Mouse (Mus musculus): ENCODE results near the gene Ryr1.

Gene Ryr1

GRCm38 (mm10) chr7:29124970-29125369, at the start of gene Ryr1:
Ryr1 (minus strand) TSS chr7:29125179.
- peak; percentile 92 for DNase-seq (ENCODE audit: low read depth, low spot score)

- DNase-seq (ENCODE audit: low read depth, low spot score) = no peak
These were observed 47.5 kb upstream of the Ryr1 start for GRCm38 (mm10) chr7:29172390-29173016.

GRCm38 (mm10) chr7:29171562-29172097, 46.7 kb upstream of the Ryr1 start:
- DNase-seq (ENCODE audit: low read depth, low spot score) = no peak

GRCm38 (mm10) chr7:29170755-29171561, 46.0 kb upstream of the Ryr1 start:
- DNase-seq (ENCODE audit: low read depth, low spot score) = no peak

- DNase-seq (ENCODE audit: low read depth, low spot score) = peak; percentile 71
These were observed 45.2 kb upstream of the Ryr1 start, which contains the start of the genes Ggn and Spred3 for GRCm38 (mm10) chr7:29170066-29170754. Ggn (plus strand) TSS chr7:29170210. Spred3 (minus strand) TSS chr7:29170411.

GRCm38 (mm10) chr7:29169231-29170065, 44.5 kb upstream of the Ryr1 start:
- peak; percentile 74 for DNase-seq (ENCODE audit: low read depth, low spot score)

- no peak for DNase-seq (ENCODE audit: low read depth, low spot score)
These were observed 43.8 kb upstream of the Ryr1 start for GRCm38 (mm10) chr7:29168791-29169230.

GRCm38 (mm10) chr7:29168121-29168695, 43.2 kb upstream of the Ryr1 start:
- DNase-seq (ENCODE audit: low read depth, low spot score) = no peak

GRCm38 (mm10) chr7:29167656-29168055, 42.7 kb upstream of the Ryr1 start:
- no peak for DNase-seq (ENCODE audit: low read depth, low spot score)

GRCm38 (mm10) chr7:29162750-29163525, 38.0 kb upstream of the Ryr1 start:
- DNase-seq (ENCODE audit: low read depth, low spot score) = no peak

GRCm38 (mm10) chr7:29162294-29162693, 37.3 kb upstream of the Ryr1 start:
- no peak for DNase-seq (ENCODE audit: low read depth, low spot score)

GRCm38 (mm10) chr7:29158264-29158663, 33.3 kb upstream of the Ryr1 start:
- DNase-seq (ENCODE audit: low read depth, low spot score) = no peak

GRCm38 (mm10) chr7:29155838-29156782, 31.1 kb upstream of the Ryr1 start, which contains the start of gene Fam98c:
Fam98c (minus strand) TSS chr7:29156234.
- peak; percentile 77 for DNase-seq (ENCODE audit: low read depth, low spot score)

- peak; percentile 71 for DNase-seq (ENCODE audit: low read depth, low spot score)
These were observed 30.3 kb upstream of the Ryr1 start for GRCm38 (mm10) chr7:29155196-29155837.

- DNase-seq (ENCODE audit: low read depth, low spot score) = no peak
These were observed 29.2 kb upstream of the Ryr1 start for GRCm38 (mm10) chr7:29154018-29154720.

- DNase-seq (ENCODE audit: low read depth, low spot score) = no peak
These were observed 26.5 kb upstream of the Ryr1 start for GRCm38 (mm10) chr7:29151486-29151885.

GRCm38 (mm10) chr7:29148771-29149170, 23.8 kb upstream of the Ryr1 start:
- no peak for DNase-seq (ENCODE audit: low read depth, low spot score)

Measured in skeletal muscle tissue, adult 2 months (tissue).